Mouse (Mus musculus): ENCODE results near the gene Zbtb38.

GRCm38 (mm10) chr9:96638508-96638907, 114.1 kb downstream of the Zbtb38 start:
- TF ChIP-seq CTCF (IDR thresholded peaks at IDR 0.05; ENCODE audit: low read depth) (no peak), EP300 (IDR thresholded peaks at IDR 0.05; ENCODE audit: low read depth) (no peak)
